Mouse (Mus musculus): ENCODE measurements around the gene Rnf187. TPM values are rescaled to one million over a fixed set of nuclear protein-coding genes. Genes with fewer than 3 reads are reported as not detected.
"Not testable (repeated sequence)": the region's sequence is repeated elsewhere in the genome, so short reads cannot be mapped to it uniquely, and the experiment has no call there.

Rnf187 gene
- polyA plus RNA-seq, 1 experiment from 2014 or later, result 674 TPM

GRCm38 (mm10) chr11:58963543-58963942, 24.8 kb upstream of the Rnf187 start:
- ATAC-seq (ENCODE audit: low FRiP score, low read depth), result no peak
- no peaks in the 10 kb centered on the region for H3K9me3 ChIP-seq
- no peak overlapping the region for H3K27ac ChIP-seq (replicated peaks)
- peaks cover 15% of the 10 kb centered on the region for H3K4me1 ChIP-seq (replicated peaks)
- no peaks in the 10 kb centered on the region for H3K27me3 ChIP-seq
- H3K4me3 ChIP-seq, result no peak overlapping the region
- H3K36me3 ChIP-seq, result no peaks in the 10 kb centered on the region
- H3K4me2 ChIP-seq, result 0 out of 2 replicates have a peak overlapping the region, but pooled peaks have one; percentile 29
- H3K9ac ChIP-seq, result no peak overlapping the region
- WGBS, result 35% methylated on average over 17 of the region's 17 CpGs

- Histone ChIP-seq H3K4me3 (no peak overlapping the region), H3K27me3 (no peaks in the 10 kb centered on the region), H3K4me2 (no peak overlapping the region), H3K4me1 (replicated peaks) (peaks cover 35% of the 10 kb centered on the region), H3K36me3 (no peaks in the 10 kb centered on the region), H3K27ac (replicated peaks) (no peak overlapping the region), H3K9me3 (no peaks in the 10 kb centered on the region), H3K9ac (no peak overlapping the region)
- ATAC-seq (ENCODE audit: low FRiP score, low read depth), result no peak
- 63% methylated on average over 50 of the region's 50 CpGs for WGBS
Observed at GRCm38 (mm10) chr11:58961364-58962177, 22.9 kb upstream of the Rnf187 start.

- ATAC-seq (ENCODE audit: low FRiP score, low read depth), result peak; percentile 91
- 4% methylated on average over 40 of the region's 40 CpGs for WGBS
- H3K4me1 ChIP-seq (replicated peaks), result peaks cover 39% of the 10 kb centered on the region
- H3K36me3 ChIP-seq, result no peaks in the 10 kb centered on the region
- H3K4me2 ChIP-seq, result peak overlapping the region; percentile 80
- peak overlapping the region; percentile 55 for H3K4me3 ChIP-seq
- H3K9ac ChIP-seq, result peak overlapping the region; percentile 70
- H3K9me3 ChIP-seq, result no peaks in the 10 kb centered on the region
- H3K27me3 ChIP-seq, result no peaks in the 10 kb centered on the region
- peak overlapping the region; percentile 87 for H3K27ac ChIP-seq (replicated peaks)
Observed at GRCm38 (mm10) chr11:58959921-58960465, 21.3 kb upstream of the Rnf187 start.

- peak overlapping the region; percentile 55 for H3K4me3 ChIP-seq
- 33% methylated on average over 15 of the region's 15 CpGs for WGBS
- peak overlapping the region; percentile 70; the same call in 1 of the 2 replicates for H3K9ac ChIP-seq
- no peaks in the 10 kb centered on the region for H3K9me3 ChIP-seq
- H3K36me3 ChIP-seq, result no peaks in the 10 kb centered on the region
- H3K4me1 ChIP-seq (replicated peaks), result peaks cover 39% of the 10 kb centered on the region
- no peaks in the 10 kb centered on the region for H3K27me3 ChIP-seq
- no peak for ATAC-seq (ENCODE audit: low FRiP score, low read depth)
- peak overlapping the region; percentile 87 for H3K27ac ChIP-seq (replicated peaks)
- H3K4me2 ChIP-seq, result peak overlapping the region; percentile 80
Observed at GRCm38 (mm10) chr11:58959186-58959825, 20.6 kb upstream of the Rnf187 start.

GRCm38 (mm10) chr11:58958536-58958935, 19.8 kb upstream of the Rnf187 start:
- Histone ChIP-seq H3K9ac (no peak overlapping the region), H3K4me3 (no peak overlapping the region), H3K27me3 (no peaks in the 10 kb centered on the region), H3K4me1 (replicated peaks) (peaks cover 39% of the 10 kb centered on the region), H3K36me3 (no peaks in the 10 kb centered on the region), H3K4me2 (peak overlapping the region; percentile 80), H3K9me3 (no peaks in the 10 kb centered on the region), H3K27ac (replicated peaks) (no peak overlapping the region)
- no peak for ATAC-seq (ENCODE audit: low FRiP score, low read depth)
- 87% methylated on average over 6 of the region's 6 CpGs for WGBS

- 79% methylated on average over 5 of the region's 5 CpGs for WGBS
- ATAC-seq (ENCODE audit: low FRiP score, low read depth), result no peak
- H3K27ac ChIP-seq (replicated peaks), result no peak overlapping the region
- no peaks in the 10 kb centered on the region for H3K27me3 ChIP-seq
- no peaks in the 10 kb centered on the region for H3K9me3 ChIP-seq
- peak overlapping the region; percentile 92 for H3K9ac ChIP-seq
- peak overlapping the region; percentile 80 for H3K4me2 ChIP-seq
- no peaks in the 10 kb centered on the region for H3K36me3 ChIP-seq
- H3K4me1 ChIP-seq (replicated peaks), result peaks cover 44% of the 10 kb centered on the region
- H3K4me3 ChIP-seq, result peak overlapping the region; percentile 76
Observed at GRCm38 (mm10) chr11:58957226-58957914, 18.7 kb upstream of the Rnf187 start.

GRCm38 (mm10) chr11:58955868-58956257, 17.1 kb upstream of the Rnf187 start:
- peak overlapping the region; percentile 80 for H3K4me2 ChIP-seq
- 21% methylated on average over 8 of the region's 8 CpGs for WGBS
- ATAC-seq (ENCODE audit: low FRiP score, low read depth), result no peak
- peaks cover 59% of the 10 kb centered on the region for H3K4me1 ChIP-seq (replicated peaks)
- peak overlapping the region; percentile 100 for H3K27ac ChIP-seq (replicated peaks)
- H3K36me3 ChIP-seq, result no peaks in the 10 kb centered on the region
- H3K27me3 ChIP-seq, result no peaks in the 10 kb centered on the region
- peak overlapping the region; percentile 92 for H3K9ac ChIP-seq
- peak overlapping the region; percentile 76 for H3K4me3 ChIP-seq
- no peaks in the 10 kb centered on the region for H3K9me3 ChIP-seq

GRCm38 (mm10) chr11:58955143-58955867, 16.6 kb upstream of the Rnf187 start:
- Histone ChIP-seq H3K4me1 (replicated peaks) (peaks cover 62% of the 10 kb centered on the region), H3K27ac (replicated peaks) (peak overlapping the region; percentile 100), H3K27me3 (no peaks in the 10 kb centered on the region), H3K4me3 (peak overlapping the region; percentile 76), H3K9me3 (no peaks in the 10 kb centered on the region), H3K9ac (peak overlapping the region; percentile 92), H3K36me3 (no peaks in the 10 kb centered on the region), H3K4me2 (peak overlapping the region; percentile 80)
- WGBS, result under 1% methylated on average over 20 of the region's 20 CpGs
- ATAC-seq (ENCODE audit: low FRiP score, low read depth), result 0 out of 2 replicates have a peak, but pooled peaks have one; percentile 14

GRCm38 (mm10) chr11:58954420-58955142, 15.9 kb upstream of the Rnf187 start, which contains the start of the genes Hist3h2a and Trim17:
Gene Hist3h2a, plus strand, starts transcription at chr11:58954685.
Gene Trim17, plus strand, starts transcription at chr11:58954685.
- Histone ChIP-seq H3K36me3 (no peaks in the 10 kb centered on the region), H3K4me3 (peak within 1 kb of the TSS; percentile 76), H3K27ac (replicated peaks) (peak within 1 kb of the TSS; percentile 100), H3K27me3 (no peaks in the 10 kb centered on the region), H3K9ac (peak within 1 kb of the TSS; percentile 92), H3K9me3 (no peaks in the 10 kb centered on the region), H3K4me1 (replicated peaks) (peaks cover 59% of the 10 kb centered on the region), H3K4me2 (peak within 1 kb of the TSS; percentile 80)
- under 1% methylated on average over 49 of the region's 49 CpGs for WGBS
- peak; percentile 93 for ATAC-seq (ENCODE audit: low FRiP score, low read depth)

GRCm38 (mm10) chr11:58954170-58954419, 15.4 kb upstream of the Rnf187 start:
- ATAC-seq (ENCODE audit: low FRiP score, low read depth), result not testable (repeated sequence)
- peaks cover 54% of the 10 kb centered on the region for H3K4me1 ChIP-seq (replicated peaks)

More at GRCm38 (mm10) chr11:58954170-58954419, 15.4 kb upstream of the Rnf187 start:
- H3K4me3 ChIP-seq, result peak overlapping the region; percentile 76
- peak overlapping the region; percentile 80 for H3K4me2 ChIP-seq
- peak overlapping the region; percentile 100 for H3K27ac ChIP-seq (replicated peaks)
- not testable (repeated sequence) for H3K36me3 ChIP-seq, H3K9me3 ChIP-seq, H3K27me3 ChIP-seq
- WGBS, result 2% methylated on average over 17 of the region's 17 CpGs
- H3K9ac ChIP-seq, result peak overlapping the region; percentile 92
